In the genomic region with DNA sequence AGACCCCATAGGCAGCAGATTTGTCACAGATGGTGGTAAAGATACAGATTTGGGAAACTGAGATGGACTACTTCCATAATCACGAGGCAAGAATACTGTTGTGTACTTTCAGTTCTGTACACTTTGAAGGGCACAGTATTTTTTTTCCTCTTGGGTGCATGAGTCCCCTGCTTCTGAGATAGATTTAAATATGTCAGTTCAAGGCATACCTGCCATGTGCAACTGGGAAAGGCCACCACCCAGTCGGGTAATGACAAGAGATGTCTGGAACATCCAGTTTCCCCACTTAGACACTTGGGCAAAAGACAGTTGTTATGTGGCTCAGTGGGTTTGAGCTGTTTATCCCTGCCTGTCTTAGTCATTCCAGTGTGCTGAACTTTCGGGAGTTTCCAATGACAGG, we compare ENCODE assay signal across 7 mouse cellular contexts. TPM values are rescaled to one million over a fixed set of nuclear protein-coding genes. Genes with fewer than 3 reads are reported as not detected.
DNase-seq lines count a peak whose midpoint lies in the region; ATAC-seq and TF ChIP-seq lines count a peak whose summit lies in the region.

No protein-coding gene starts in this region.

- H3K27ac ChIP-seq in lung, postnatal 0 days (ENCODE audit: low read length), result no peak overlapping the region
- H3K27ac ChIP-seq in embryonic fibroblast, embryonic 13.5 days (ENCODE audit: insufficient read depth, low read length), result no peak overlapping the region
- no peak overlapping the region for H3K27ac ChIP-seq in intestine, embryonic 16.5 days (ENCODE audit: low read length)
- H3K27ac ChIP-seq in neural tube, embryonic 14.5 days (ENCODE audit: low read depth, low read length), result no peak overlapping the region

- no peak for DNase-seq in lung, postnatal 0 days (ENCODE audit: low spot score)
- DNase-seq in lung, postnatal 10 days, result no peak
- no peak for DNase-seq in ovary, postnatal 36 days (ENCODE audit: low spot score)
- DNase-seq in right cerebral cortex, adult 18-20 months, result no peak

- H3K9ac ChIP-seq in lung, postnatal 0 days (replicated peaks; ENCODE audit: low read depth), result no peak overlapping the region; the same call in 1 of the 2 replicates
- peak overlapping the region; percentile 80 for H3K9ac ChIP-seq in intestine, embryonic 16.5 days (ENCODE audit: low read depth, low read length)
- peak overlapping the region; percentile 74 for H3K9ac ChIP-seq in neural tube, embryonic 14.5 days (replicated peaks; ENCODE audit: low read depth, low read length)

- 40% methylated on average over 3 of the region's 3 CpGs for WGBS in lung, postnatal 0 days
- 53% methylated on average over 3 of the region's 3 CpGs for WGBS in intestine, embryonic 16.5 days
- WGBS in neural tube, embryonic 14.5 days, result 67% methylated on average over 3 of the region's 3 CpGs

- H3K4me1 ChIP-seq in lung, postnatal 0 days (ENCODE audit: insufficient read depth, low read depth, low read length), result no peaks in the 10 kb centered on the region
- H3K4me1 ChIP-seq in embryonic fibroblast, embryonic 13.5 days (ENCODE audit: control insufficient read depth, insufficient read depth, low read length), result no peaks in the 10 kb centered on the region
- 0 out of 2 replicates have a peak, but pooled peaks cover 2% of the 10 kb centered on the region for H3K4me1 ChIP-seq in intestine, embryonic 16.5 days (ENCODE audit: control insufficient read depth, insufficient read depth, low read length)
- H3K4me1 ChIP-seq in neural tube, embryonic 14.5 days (ENCODE audit: control insufficient read depth, insufficient read depth, low read length), result no peaks in the 10 kb centered on the region

- H3K9me3 ChIP-seq in lung, postnatal 0 days (ENCODE audit: low read length), result no peaks in the 10 kb centered on the region
- no peaks in the 10 kb centered on the region for H3K9me3 ChIP-seq in intestine, embryonic 16.5 days (ENCODE audit: control insufficient read depth, low read length)
- H3K9me3 ChIP-seq in neural tube, embryonic 14.5 days (ENCODE audit: control insufficient read depth, low read length), result no peaks in the 10 kb centered on the region

- no peaks in the 10 kb centered on the region for H3K27me3 ChIP-seq in lung, postnatal 0 days (replicated peaks; ENCODE audit: insufficient read depth, low read length)
- H3K27me3 ChIP-seq in intestine, embryonic 16.5 days (replicated peaks; ENCODE audit: control insufficient read depth, insufficient read depth, low read length), result no peaks in the 10 kb centered on the region
- no peaks in the 10 kb centered on the region for H3K27me3 ChIP-seq in neural tube, embryonic 14.5 days (ENCODE audit: control insufficient read depth, insufficient read depth, low read length)

- H3K36me3 ChIP-seq in lung, postnatal 0 days (ENCODE audit: insufficient read depth, low read length), result no peaks in the 10 kb centered on the region
- H3K36me3 ChIP-seq in intestine, embryonic 16.5 days (ENCODE audit: control insufficient read depth, insufficient read depth, low read length), result no peaks in the 10 kb centered on the region
- no peaks in the 10 kb centered on the region for H3K36me3 ChIP-seq in neural tube, embryonic 14.5 days (ENCODE audit: control insufficient read depth, insufficient read depth, low read length)

- TF ChIP-seq POLR2A in embryonic fibroblast, embryonic 13.5 days (IDR thresholded peaks at IDR 0.05; ENCODE audit: low read depth, low read length), result no peak

- TF ChIP-seq CTCF in lung, postnatal 0 days (IDR thresholded peaks at IDR 0.05), result no peak
- no peak for TF ChIP-seq CTCF in embryonic fibroblast, embryonic 13.5 days (IDR thresholded peaks at IDR 0.05; ENCODE audit: borderline replicate concordance, insufficient read depth, low read length)

- ATAC-seq in lung, postnatal 0 days, result no peak
- no peak for ATAC-seq in intestine, embryonic 16.5 days
- ATAC-seq in neural tube, embryonic 14.5 days (ENCODE audit: low read depth), result no peak

- peak overlapping the region; percentile 66 for H3K4me2 ChIP-seq in lung, postnatal 0 days (replicated peaks; ENCODE audit: low read depth, low read length)
- H3K4me2 ChIP-seq in intestine, embryonic 16.5 days (ENCODE audit: low read depth, low read length), result peak overlapping the region; percentile 52
- peak overlapping the region; percentile 45 for H3K4me2 ChIP-seq in neural tube, embryonic 14.5 days (ENCODE audit: low read depth, low read length)

- no peak for TF ChIP-seq EP300 in lung, postnatal 0 days (IDR thresholded peaks at IDR 0.05)

- peak overlapping the region; percentile 55 for H3K4me3 ChIP-seq in lung, postnatal 0 days (ENCODE audit: low read depth, low read length)
- H3K4me3 ChIP-seq in embryonic fibroblast, embryonic 13.5 days (ENCODE audit: insufficient read depth, low read length), result peak overlapping the region; percentile 54
- peak overlapping the region; percentile 66 for H3K4me3 ChIP-seq in intestine, embryonic 16.5 days (ENCODE audit: low read length)
- H3K4me3 ChIP-seq in neural tube, embryonic 14.5 days (ENCODE audit: low read depth, low read length), result peak overlapping the region; percentile 58

RNA-seq across cellular contexts. Expression of a gene that starts 0.9 kb away (rescaled TPM):
- 7.6 TPM in 2 replicates for polyA plus RNA-seq in lung, postnatal 0 days (2015; fragmentation: Nextera tagmentation; extraction: Ambion mirVana)
- 12.1 and 19.6 TPM in 2 replicates for polyA plus RNA-seq in embryonic fibroblast, embryonic 13.5 days (2011; ENCODE audit: insufficient read length, low read depth, missing spikeins)
- 9.3 and 10.9 TPM in 2 replicates for polyA plus RNA-seq in intestine, embryonic 16.5 days (2015; fragmentation: Nextera tagmentation; extraction: Ambion mirVana)
- 26.0 and 27.9 TPM in 2 replicates for polyA plus RNA-seq in neural tube, embryonic 14.5 days (2014; fragmentation: Nextera tagmentation; extraction: Ambion mirVana)
